Mouse (Mus musculus): ENCODE results near the gene Hmgb3.

DNA sequence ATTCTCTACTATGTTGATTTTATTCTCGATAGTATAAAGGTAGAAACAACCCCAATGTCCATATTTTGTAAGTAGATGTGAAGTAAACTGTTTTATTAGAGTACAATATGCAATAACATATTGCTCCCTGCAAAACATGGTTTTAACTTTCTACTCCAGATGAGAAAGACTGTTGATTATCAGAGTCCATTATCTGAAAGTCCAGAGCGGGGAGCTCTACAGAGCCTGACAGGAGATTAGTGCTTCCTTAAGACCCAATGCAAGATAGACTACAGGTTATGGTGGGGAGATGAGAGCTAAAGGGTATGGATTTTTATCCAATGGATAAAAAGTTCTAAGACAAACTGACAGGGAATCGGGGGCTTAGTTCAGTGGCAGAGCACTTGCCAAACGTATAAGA lies 36.5 kb upstream of the Hmgb3 start:
- TF ChIP-seq GATA1 (IDR thresholded peaks at IDR 0.05; ENCODE audit: borderline replicate concordance, low read length) (no peak), FLI1 (IDR thresholded peaks at IDR 0.05; ENCODE audit: low read length) (no peak)
